Mouse (Mus musculus): ENCODE data around the gene Gm5148.
A peak's percentile ranks its signal among the peaks of the same experiment; 100 is the strongest.

Gm5148 gene

GRCm38 (mm10) chr3:37724171-37724804 is at the start of gene Gm5148:
TSS of gene Gm5148 (minus strand) at chr3:37724490.
- DNase-seq, result peak; percentile 93

- no peak for DNase-seq
Measured at GRCm38 (mm10) chr3:37770951-37771350, 46.7 kb upstream of the Gm5148 start.

- peak; percentile 83 for DNase-seq
Measured at GRCm38 (mm10) chr3:37769268-37769756, 45.0 kb upstream of the Gm5148 start.

GRCm38 (mm10) chr3:37767147-37768015 is 43.1 kb upstream of the Gm5148 start:
- no peak for DNase-seq

- DNase-seq, result no peak
Measured at GRCm38 (mm10) chr3:37766628-37767027, 42.3 kb upstream of the Gm5148 start.

- DNase-seq, result no peak
Measured at GRCm38 (mm10) chr3:37765971-37766370, 41.7 kb upstream of the Gm5148 start.

- DNase-seq, result no peak
Measured at GRCm38 (mm10) chr3:37765275-37765674, 41.0 kb upstream of the Gm5148 start.

- no peak for DNase-seq
Measured at GRCm38 (mm10) chr3:37762303-37762702, 38.0 kb upstream of the Gm5148 start.

- DNase-seq, result no peak
Measured at GRCm38 (mm10) chr3:37761741-37762140, 37.5 kb upstream of the Gm5148 start.

- peak; percentile 43 for DNase-seq
Measured at GRCm38 (mm10) chr3:37760866-37761265, 36.6 kb upstream of the Gm5148 start.

- DNase-seq, result no peak
Measured at GRCm38 (mm10) chr3:37758611-37759322, 34.5 kb upstream of the Gm5148 start.

GRCm38 (mm10) chr3:37758124-37758523 is 33.8 kb upstream of the Gm5148 start:
- peak; percentile 73 for DNase-seq

GRCm38 (mm10) chr3:37757613-37758012 is 33.3 kb upstream of the Gm5148 start:
- no peak for DNase-seq

GRCm38 (mm10) chr3:37756005-37756404 is 31.7 kb upstream of the Gm5148 start:
- no peak for DNase-seq

- DNase-seq, result no peak
Measured at GRCm38 (mm10) chr3:37754639-37755038, 30.3 kb upstream of the Gm5148 start.

- no peak for DNase-seq
Measured at GRCm38 (mm10) chr3:37753148-37753547, 28.9 kb upstream of the Gm5148 start.

GRCm38 (mm10) chr3:37748002-37748733 is 23.9 kb upstream of the Gm5148 start:
- peak; percentile 66 for DNase-seq

- DNase-seq, result no peak
Measured at GRCm38 (mm10) chr3:37747258-37748001, 23.1 kb upstream of the Gm5148 start.

- DNase-seq, result no peak
Measured at GRCm38 (mm10) chr3:37744050-37744449, 19.8 kb upstream of the Gm5148 start.

GRCm38 (mm10) chr3:37739996-37740395 is 15.7 kb upstream of the Gm5148 start:
- no peak for DNase-seq

GRCm38 (mm10) chr3:37738171-37738950 is 14.1 kb upstream of the Gm5148 start:
- DNase-seq, result no peak
